Mouse (Mus musculus): ENCODE results near the gene Klrg1. TPM values are rescaled to one million over a fixed set of nuclear protein-coding genes. Genes with fewer than 3 reads are reported as not detected.

Klrg1 gene
- polyA plus RNA-seq (2014; fragmentation: Illumina TruSeq; extraction: RNeasy Lipid Tissue Mini Kit (QIAGEN cat#74804); ENCODE audit: low replicate concordance) = 0.82 TPM

DNA sequence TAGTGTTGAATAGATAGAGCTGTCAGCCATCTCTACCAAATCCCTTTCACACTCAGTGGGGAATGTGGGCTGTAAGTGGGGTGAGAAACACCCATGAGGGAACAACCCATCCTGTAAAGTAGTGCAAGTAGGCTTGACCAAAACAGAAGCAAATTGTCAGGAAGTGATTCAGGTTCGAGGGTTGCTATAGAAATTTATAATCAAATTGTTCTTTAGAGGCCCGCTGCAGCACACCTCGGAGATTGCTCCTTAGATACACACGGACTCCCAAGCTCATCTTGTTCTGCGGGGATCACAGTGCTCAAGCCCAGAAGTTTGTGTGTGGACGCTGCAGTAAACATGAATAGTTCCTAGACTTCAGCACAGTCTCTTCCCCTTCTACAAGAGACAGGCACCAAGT, at the start of gene Klrg1:
Gene Klrg1, minus strand, starts transcription at position 101 of the 400 bp plus-strand sequence.

DNA sequence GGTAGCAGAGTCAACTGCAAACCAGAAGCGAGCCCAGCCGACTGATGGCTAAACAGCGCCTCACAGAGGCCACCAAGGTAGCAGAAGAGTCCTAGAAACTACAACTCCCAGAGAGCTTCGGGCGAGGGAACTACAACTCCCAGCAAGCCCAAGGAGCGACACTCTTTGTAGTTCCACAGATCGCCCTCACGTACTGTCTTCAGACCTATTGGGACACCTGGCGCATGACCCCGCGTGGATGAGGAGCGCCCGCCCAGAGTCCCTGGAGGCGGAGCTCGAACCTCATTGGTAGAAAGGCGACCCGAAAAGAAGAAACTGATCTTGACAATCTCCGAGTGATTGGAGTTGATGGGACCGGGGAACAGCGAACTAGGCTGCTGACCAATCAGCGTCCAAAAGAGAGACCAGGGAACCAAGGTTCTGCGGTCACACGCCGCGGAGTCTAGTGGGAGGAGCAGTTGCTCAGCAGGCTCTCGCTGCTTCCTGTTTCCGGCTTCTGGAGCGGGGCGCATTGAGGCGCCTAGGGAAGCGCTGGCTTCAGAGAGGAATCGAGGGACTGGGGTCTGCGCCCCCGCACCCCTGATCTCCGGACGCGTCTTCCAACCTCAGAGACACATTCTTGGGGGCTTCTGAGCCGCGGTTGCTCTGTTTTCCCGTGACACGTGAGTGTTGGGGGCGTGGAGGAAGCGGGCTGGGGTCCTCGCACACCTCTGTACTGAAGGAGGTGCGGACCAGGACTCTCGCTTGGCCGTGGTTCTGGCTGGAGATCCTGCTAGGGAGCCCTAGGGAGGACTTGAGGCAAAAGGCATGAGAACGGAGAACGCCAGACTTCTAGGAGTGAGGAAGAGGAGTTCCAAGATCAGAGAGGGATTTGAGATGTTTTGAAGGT, 26.1 kb upstream of the Klrg1 start, which contains the start of gene M6pr:
Gene M6pr, plus strand, starts transcription at position 216 of the 889 bp plus-strand sequence.

Other genes starting within 250 kb of the Klrg1 start
- gene M6pr, start 25.8 kb upstream of the Klrg1 start, polyA plus RNA-seq (2014; fragmentation: Illumina TruSeq; extraction: RNeasy Lipid Tissue Mini Kit (QIAGEN cat#74804); ENCODE audit: low replicate concordance) = 148 TPM
- gene Phc1, start 57.7 kb upstream of the Klrg1 start, polyA plus RNA-seq (2014; fragmentation: Illumina TruSeq; extraction: RNeasy Lipid Tissue Mini Kit (QIAGEN cat#74804); ENCODE audit: low replicate concordance) = 1.0 TPM
- 0.15 TPM for gene Rimklb, start 215.9 kb upstream of the Klrg1 start, polyA plus RNA-seq (2014; fragmentation: Illumina TruSeq; extraction: RNeasy Lipid Tissue Mini Kit (QIAGEN cat#74804); ENCODE audit: low replicate concordance)
- 4.0 TPM for gene Mfap5, start 223.0 kb upstream of the Klrg1 start, polyA plus RNA-seq (2014; fragmentation: Illumina TruSeq; extraction: RNeasy Lipid Tissue Mini Kit (QIAGEN cat#74804); ENCODE audit: low replicate concordance)

Measured in small intestine, adult 10 weeks (tissue).